Mouse (Mus musculus) cerebellum, postnatal 4 days (tissue): ENCODE measurements at regions not wholly inside any gene's neighbourhood (a gene's known extent, or its start where the extent isn't known, plus 50 kb on each side); places are given as distances from the start of the nearest gene placed in this dataset.

Experiments used
- DNase-seq, 2 experiments: peaks; one replicate each; pipeline ENCODE4 v3.0.0; 2022; ENCODE audit warnings: low spot score in 2 of 2, mixed read lengths in 1 of 2

DNA sequence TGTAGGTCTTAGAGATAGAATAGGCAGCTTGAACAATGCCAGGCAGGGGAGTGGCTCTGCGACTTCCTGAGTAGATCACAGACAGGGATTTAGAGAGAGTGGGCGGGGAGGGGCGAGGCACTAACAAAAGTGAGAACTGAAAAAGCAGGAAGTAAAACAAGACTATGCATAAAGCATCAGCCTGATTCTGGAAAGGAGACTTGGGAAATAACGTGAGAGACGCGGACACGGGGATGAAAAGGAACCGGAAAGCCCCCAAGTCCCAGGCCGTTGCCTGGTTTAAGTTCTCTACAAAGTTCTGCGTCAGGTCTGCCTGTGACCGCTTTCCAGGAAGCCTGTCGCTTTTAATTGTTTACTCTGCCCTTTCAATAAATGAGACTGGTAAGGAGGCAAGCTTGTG is 86.3 kb downstream of the D16Ertd472e start:
- no peak for DNase-seq

GRCm38 (mm10) chr16:78489604-78490003 is 86.9 kb downstream of the D16Ertd472e start:
- no peak for DNase-seq

DNA sequence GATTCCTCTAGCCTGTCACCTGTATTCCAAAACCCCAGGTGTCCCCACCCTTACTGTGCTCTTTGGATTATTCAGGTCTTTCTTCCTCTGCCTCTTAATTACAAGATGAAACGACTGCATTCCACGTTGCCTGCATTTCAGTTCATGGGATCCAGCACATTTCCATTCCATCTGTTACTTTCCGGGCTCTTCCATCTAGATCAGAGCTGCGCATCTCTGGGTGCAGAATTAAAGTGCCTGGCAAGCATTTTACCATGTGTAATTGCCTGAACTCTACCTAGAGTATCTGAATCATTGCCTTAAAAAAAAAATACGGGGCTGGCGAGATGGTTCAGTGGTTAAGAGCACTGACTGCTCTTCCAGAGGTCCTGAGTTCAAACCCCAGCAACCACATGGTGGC is 90.0 kb downstream of the D16Ertd472e start:
- no peak for DNase-seq

DNA sequence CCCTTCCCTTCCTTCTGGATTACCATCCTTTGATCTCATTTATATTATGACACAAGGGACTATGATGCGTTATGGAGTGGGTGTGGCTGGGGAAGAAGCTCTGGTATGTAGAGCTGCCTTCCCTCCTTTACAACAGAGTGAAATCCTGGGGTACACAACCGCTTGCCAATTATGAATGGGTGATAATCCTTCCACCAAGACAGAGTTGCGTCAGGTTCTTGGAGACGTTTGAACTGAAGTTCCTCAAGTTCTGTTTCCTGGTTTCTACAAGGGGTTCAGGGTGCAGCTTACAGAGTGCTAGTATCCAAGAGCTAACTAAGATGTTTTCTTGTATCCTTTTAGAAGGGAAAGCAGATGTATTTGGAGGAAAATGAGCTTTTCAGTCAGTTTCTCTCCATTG is 92.2 kb downstream of the D16Ertd472e start:
- no peak for DNase-seq

GRCm38 (mm10) chr16:78481571-78481970 is 94.9 kb downstream of the D16Ertd472e start:
- no peak for DNase-seq

DNA sequence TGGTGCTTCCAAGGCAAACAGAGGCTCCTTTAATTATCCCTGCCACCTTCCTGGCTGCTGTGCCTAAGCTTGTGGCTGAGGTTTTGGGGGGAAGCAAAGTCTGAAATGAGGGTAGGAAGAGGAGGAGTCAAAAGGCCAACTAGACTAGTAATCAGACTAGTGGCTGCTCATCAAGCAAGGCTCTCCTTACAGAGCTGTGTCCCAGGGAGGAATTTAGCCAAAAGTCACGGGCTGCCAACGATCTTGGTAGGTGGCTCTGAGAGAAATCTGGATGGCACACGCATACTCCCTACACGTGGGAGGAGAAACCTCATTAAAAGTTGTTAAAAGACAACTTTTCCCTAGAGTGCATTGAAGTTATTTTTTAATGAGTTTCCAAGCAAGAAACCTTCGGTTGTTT is 95.4 kb downstream of the D16Ertd472e start:
- no peak for DNase-seq

DNA sequence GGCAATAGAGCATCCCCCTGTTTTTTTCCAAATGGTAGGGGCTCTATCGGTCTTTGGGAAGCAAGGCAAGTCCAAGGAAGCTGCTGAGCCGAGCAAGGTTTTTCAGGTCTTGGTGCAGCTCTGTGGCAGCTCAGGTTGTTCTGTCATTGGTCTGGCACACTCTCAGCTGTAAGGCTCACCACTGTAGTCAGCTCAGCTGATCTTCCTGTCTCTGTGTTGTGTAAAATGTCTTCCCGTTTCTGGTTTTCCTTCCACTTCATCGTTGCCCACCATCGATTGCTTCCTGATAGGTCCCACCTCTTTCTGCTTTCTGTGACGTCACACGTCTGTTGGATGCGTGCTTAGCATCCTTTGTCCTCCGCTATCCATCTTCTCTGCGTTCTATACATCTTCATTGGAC is 96.2 kb downstream of the D16Ertd472e start:
- DNase-seq = no peak

GRCm38 (mm10) chr16:78473456-78473855 is 96.5 kb upstream of the Btg3 start:
- DNase-seq = no peak

- no peak for DNase-seq
Measured at GRCm38 (mm10) chr16:78459996-78460395, 83.0 kb upstream of the Btg3 start.

- DNase-seq = peak in 1 of 2 experiments; percentile 19
Measured at GRCm38 (mm10) chr16:78457731-78458151, 80.7 kb upstream of the Btg3 start.

DNA sequence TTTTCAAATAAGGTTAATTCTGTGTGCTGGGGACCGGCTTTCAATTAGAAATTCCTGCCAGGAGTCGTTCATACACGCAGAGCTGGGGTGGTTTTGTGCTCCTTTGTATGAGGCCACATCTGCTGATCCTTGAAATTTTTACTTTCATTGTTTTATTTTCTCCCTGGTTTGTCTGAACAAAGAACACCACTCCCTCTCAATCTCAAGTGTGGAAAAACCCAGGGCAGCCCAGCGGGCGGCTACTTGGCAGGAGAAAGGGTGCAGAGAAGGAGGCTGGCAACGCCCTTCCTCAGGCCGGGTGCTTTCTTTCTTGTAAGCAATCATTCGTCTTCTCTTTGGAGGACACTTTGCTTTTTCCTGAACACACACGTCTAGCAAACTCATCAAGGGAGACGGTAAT is 79.4 kb upstream of the Btg3 start:
- no peak for DNase-seq

DNA sequence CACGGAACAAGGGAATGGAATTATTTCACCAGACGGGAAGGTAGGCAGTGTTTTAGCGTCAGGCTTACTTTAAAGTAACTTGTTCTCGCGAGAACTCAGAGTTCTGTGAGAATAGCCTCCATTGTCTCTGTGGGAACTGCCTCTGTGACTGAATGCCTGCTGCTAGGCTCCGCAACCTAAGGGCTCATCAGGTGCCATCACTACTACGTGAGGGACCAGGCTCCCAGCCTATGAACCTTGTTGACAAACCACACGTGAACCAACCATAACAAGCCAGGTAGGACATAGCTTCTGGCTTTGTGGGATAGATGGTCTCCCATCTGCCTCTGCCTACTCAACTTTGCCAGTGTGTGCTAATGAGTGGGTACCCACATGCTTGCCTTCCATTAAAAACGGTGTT is 77.5 kb upstream of the Btg3 start:
- no peak for DNase-seq

DNA sequence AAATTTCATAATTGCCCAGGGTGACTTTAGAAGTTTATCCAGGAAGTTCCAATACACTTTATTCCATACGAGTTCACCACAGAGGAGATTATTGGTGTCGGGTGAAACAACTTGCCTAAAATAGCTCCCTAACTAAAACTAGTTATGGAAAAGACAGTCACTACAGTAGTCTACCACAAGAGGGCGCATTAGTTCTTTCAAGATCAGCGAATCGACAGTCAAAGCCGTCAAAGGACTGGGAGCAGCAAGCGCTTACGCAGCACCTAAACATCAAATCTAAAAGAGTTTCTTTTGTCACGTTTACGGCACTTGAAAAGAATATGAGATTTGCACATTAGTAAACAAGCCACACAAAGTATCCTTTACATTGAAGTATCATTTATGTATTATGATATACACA is 75.3 kb upstream of the Btg3 start:
- DNase-seq = peak in 1 of 2 experiments; percentile 30

DNA sequence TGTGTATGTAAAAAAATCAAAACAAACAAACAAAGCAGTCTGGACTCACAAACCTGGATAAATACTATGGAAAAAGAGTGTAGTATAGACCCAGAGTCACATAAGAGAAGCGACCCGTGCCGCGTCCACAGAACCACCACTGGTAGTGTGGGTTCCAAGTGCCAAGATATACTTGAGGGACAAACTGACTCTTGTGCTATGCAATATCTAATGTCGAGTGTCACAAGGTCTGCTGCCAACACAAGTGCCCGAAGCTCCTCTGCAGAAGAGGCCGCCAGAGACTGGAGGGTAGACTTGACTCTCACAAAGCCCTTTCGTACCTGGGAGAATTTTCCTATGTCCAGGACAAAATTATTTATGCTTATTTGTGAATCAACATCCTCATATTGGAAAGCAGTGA is 74.8 kb upstream of the Btg3 start:
- DNase-seq = no peak

DNA sequence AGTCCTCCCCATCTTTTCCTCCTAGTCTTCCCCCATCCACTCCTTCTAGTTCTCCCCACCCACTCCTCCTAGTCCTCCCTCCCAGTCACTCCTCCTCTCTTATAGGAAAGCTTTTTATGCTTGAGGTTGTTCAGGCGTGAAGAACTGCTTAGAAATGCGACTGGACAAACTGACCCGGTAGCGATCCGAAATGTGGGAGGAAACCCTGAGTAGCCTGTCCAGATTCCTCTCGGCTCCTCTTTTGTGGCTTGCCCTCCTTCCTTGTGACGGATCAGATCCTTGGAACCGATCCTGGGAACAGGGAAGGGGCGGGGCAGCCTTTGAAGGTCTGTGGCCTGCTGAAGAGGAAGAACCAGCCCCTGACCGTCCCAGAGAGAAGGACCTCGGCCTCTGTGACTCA is 74.3 kb upstream of the Btg3 start:
- DNase-seq = no peak

- DNase-seq = no peak
Measured at GRCm38 (mm10) chr16:78449231-78449630, 72.2 kb upstream of the Btg3 start.

DNA sequence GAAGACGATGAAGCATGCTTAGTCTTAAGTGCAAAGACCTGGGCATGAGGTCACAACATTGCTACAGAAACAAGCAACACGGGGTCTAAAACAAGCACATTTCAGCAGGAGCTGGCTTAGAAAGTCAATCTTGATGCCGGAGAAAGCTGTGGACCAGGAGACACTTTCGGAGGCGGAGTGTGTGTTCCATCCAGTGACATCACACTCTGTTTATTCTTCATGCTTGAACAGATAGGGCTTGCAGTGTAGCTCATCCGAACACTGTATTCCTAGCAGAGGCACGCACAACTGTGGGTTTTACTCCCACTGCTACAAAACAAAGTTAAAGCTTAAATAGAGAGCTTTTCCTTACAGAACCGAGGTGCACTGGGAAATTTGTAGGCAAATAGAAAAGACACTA is 66.3 kb upstream of the Btg3 start:
- DNase-seq = no peak

- no peak for DNase-seq
Measured at GRCm38 (mm10) chr16:78442830-78443229, 65.8 kb upstream of the Btg3 start.

DNA sequence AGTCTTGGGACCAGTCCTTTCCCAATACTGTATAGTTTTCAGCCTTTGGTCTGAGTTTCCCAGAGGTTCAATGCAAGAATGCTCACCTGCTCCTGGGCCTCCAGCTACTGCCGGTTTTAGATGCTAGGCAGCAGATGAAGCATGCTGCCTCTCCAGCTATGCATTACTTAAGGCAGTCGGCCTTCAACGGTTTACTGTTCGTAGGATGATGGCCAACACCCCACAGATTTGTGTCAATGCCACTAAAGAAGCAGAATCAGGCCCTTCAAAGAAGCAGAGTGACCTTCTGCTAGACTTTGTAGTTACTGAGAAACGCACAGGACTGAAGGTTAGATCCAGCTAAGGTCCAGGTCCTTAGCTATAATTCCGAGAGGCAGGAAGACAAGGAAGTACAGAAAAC is 65.0 kb upstream of the Btg3 start:
- no peak for DNase-seq

GRCm38 (mm10) chr16:78435707-78436106 is 58.7 kb upstream of the Btg3 start:
- no peak for DNase-seq

DNA sequence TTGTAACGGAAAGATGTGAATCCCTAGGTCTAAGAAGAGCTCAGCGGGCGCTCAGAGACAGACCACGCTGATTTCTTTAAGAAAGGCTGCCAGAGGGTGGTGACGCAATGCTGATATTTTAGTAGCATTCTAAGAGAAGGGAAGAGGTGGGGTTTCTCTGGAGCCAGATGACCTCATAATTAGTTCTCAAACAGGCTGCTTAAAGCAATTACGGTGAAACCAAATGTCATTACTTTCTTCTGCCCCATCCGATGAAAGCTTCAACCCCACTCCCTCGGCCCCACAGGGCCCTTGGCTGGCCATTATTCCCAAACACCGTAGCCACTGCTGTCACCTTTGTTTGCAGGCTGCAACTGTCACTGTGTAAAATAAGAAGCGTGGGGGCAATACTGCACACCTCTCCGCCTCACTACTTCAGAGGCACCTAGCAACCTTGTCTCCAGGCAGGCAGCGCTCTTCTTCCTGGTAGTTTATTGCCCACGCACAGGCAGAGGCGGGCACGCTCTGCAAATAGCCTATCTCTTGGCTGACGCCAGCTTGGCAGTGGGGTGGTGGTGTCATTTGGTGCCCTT is 50.6 kb upstream of the Btg3 start:
- DNase-seq = no peak
